ENCODE assay signal across 8 mouse cellular contexts in genomic region chr15:102377810-102378262, GRCm38 (mm10). TPM values are rescaled to one million over a fixed set of nuclear protein-coding genes. Genes with fewer than 3 reads are reported as not detected.
A peak's percentile ranks its signal among the peaks of the same experiment; 100 is the strongest.
DNase-seq lines count a peak whose midpoint lies in the region; ATAC-seq lines count a peak whose summit lies in the region.

No protein-coding gene starts in this region.

- H3K4me1 ChIP-seq in hindbrain, embryonic 11.5 days (replicated peaks; ENCODE audit: control insufficient read depth, insufficient read depth, low read length) = no peaks in the 10 kb centered on the region; the same call in 1 of the 2 replicates
- peaks cover 23% of the 10 kb centered on the region for H3K4me1 ChIP-seq in limb, embryonic 13.5 days
- H3K4me1 ChIP-seq in midbrain, embryonic 11.5 days (ENCODE audit: control insufficient read depth, insufficient read depth, low read length) = peaks cover 10% of the 10 kb centered on the region

- H3K4me3 ChIP-seq in hindbrain, embryonic 11.5 days (ENCODE audit: low read depth, low read length) = no peak overlapping the region
- peak overlapping the region; percentile 66 for H3K4me3 ChIP-seq in limb, embryonic 13.5 days
- H3K4me3 ChIP-seq in midbrain, embryonic 11.5 days (ENCODE audit: low read depth, low read length) = no peak overlapping the region

- 3% methylated on average over 10 of the region's 10 CpGs for WGBS in hindbrain, embryonic 11.5 days
- 2% methylated on average over 10 of the region's 10 CpGs for WGBS in limb, embryonic 13.5 days
- WGBS in midbrain, embryonic 11.5 days = 6% methylated on average over 10 of the region's 10 CpGs

- peak; percentile 39 for ATAC-seq in activated CD4-positive, CD25-positive, alpha-beta regulatory T cell, adult 4 months
- ATAC-seq in hindbrain, embryonic 11.5 days (ENCODE audit: low FRiP score) = 0 out of 2 replicates have a peak, but pooled peaks have one; percentile 28
- ATAC-seq in limb, embryonic 13.5 days (ENCODE audit: low FRiP score, low read depth) = peak; percentile 46; the same call in 1 of the 2 replicates
- ATAC-seq in midbrain, embryonic 11.5 days (ENCODE audit: low FRiP score) = no peak

- no peaks in the 10 kb centered on the region for H3K36me3 ChIP-seq in hindbrain, embryonic 11.5 days (ENCODE audit: control insufficient read depth, insufficient read depth, low read length)
- no peaks in the 10 kb centered on the region for H3K36me3 ChIP-seq in limb, embryonic 13.5 days
- no peaks in the 10 kb centered on the region for H3K36me3 ChIP-seq in midbrain, embryonic 11.5 days (ENCODE audit: control insufficient read depth, insufficient read depth, low read length)

- no peak overlapping the region for H3K27ac ChIP-seq in hindbrain, embryonic 11.5 days (ENCODE audit: low read depth, low read length)
- peak overlapping the region; percentile 87 for H3K27ac ChIP-seq in limb, embryonic 13.5 days
- no peak overlapping the region for H3K27ac ChIP-seq in midbrain, embryonic 11.5 days (ENCODE audit: low read depth, low read length)

- peak; percentile 73 for DNase-seq in 3134 (ENCODE audit: extremely low read depth, insufficient read length, low spot score)
- DNase-seq in forelimb bud, embryonic 11.5 days (ENCODE audit: low read depth, low spot score) = peak; percentile 60
- DNase-seq in hindbrain, embryonic 11.5 days (ENCODE audit: low spot score) = peak; percentile 51
- DNase-seq in midbrain, embryonic 11.5 days (ENCODE audit: low spot score, missing footprints) = no peak
- DNase-seq in ovary, postnatal 36 days (ENCODE audit: low spot score) = no peak
- no peak for DNase-seq in frontal cortex, postnatal 36 days (ENCODE audit: low spot score in 2 of 2)

- H3K9me3 ChIP-seq in hindbrain, embryonic 11.5 days (ENCODE audit: control insufficient read depth, low read length) = no peaks in the 10 kb centered on the region
- H3K9me3 ChIP-seq in limb, embryonic 13.5 days = no peaks in the 10 kb centered on the region
- H3K9me3 ChIP-seq in midbrain, embryonic 11.5 days (ENCODE audit: control insufficient read depth, low read length) = no peaks in the 10 kb centered on the region

- H3K27me3 ChIP-seq in hindbrain, embryonic 11.5 days (ENCODE audit: control insufficient read depth, insufficient read depth, low read length) = no peaks in the 10 kb centered on the region
- H3K27me3 ChIP-seq in limb, embryonic 13.5 days = no peaks in the 10 kb centered on the region
- peaks cover 5% of the 10 kb centered on the region for H3K27me3 ChIP-seq in midbrain, embryonic 11.5 days (ENCODE audit: control insufficient read depth, insufficient read depth, low read length)

- H3K9ac ChIP-seq in hindbrain, embryonic 11.5 days (ENCODE audit: low read depth, low read length) = no peak overlapping the region
- H3K9ac ChIP-seq in limb, embryonic 13.5 days = peak overlapping the region; percentile 53
- 0 out of 2 replicates have a peak overlapping the region, but pooled peaks have one; percentile 12 for H3K9ac ChIP-seq in midbrain, embryonic 11.5 days (ENCODE audit: low read length)

- H3K4me2 ChIP-seq in hindbrain, embryonic 11.5 days (replicated peaks; ENCODE audit: low read depth, low read length) = no peak overlapping the region
- H3K4me2 ChIP-seq in limb, embryonic 13.5 days (replicated peaks) = peak overlapping the region; percentile 91
- H3K4me2 ChIP-seq in midbrain, embryonic 11.5 days = 0 out of 2 replicates have a peak overlapping the region, but pooled peaks have one; percentile 98

RNA-seq across cellular contexts. Expression of gene Sp7, which starts 10.9 kb away (rescaled TPM):
- not detected for polyA plus RNA-seq in activated CD4-positive, CD25-positive, alpha-beta regulatory T cell, adult 4 months (2017; shearing (Covaris generic))
- polyA plus RNA-seq in hindbrain, embryonic 11.5 days (2014; fragmentation: Nextera tagmentation; extraction: Ambion mirVana) = 0.73 and 0.99 TPM in 2 replicates
- 6.0 and 7.4 TPM in 2 replicates for polyA plus RNA-seq in limb, embryonic 13.5 days (2015; fragmentation: Nextera tagmentation; extraction: Ambion mirVana)
- 0.51 and 0.90 TPM in 2 replicates for polyA plus RNA-seq in midbrain, embryonic 11.5 days (2014; fragmentation: Nextera tagmentation; extraction: Ambion mirVana)

RNA-seq across cellular contexts. Expression of gene Aaas, which starts 27.3 kb away (rescaled TPM):
- 10 to 100 TPM; 45.7 to 48.7 TPM for polyA plus RNA-seq in activated CD4-positive, CD25-positive, alpha-beta regulatory T cell, adult 4 months (2017; shearing (Covaris generic))
- polyA plus RNA-seq in hindbrain, embryonic 11.5 days (2014; fragmentation: Nextera tagmentation; extraction: Ambion mirVana) = 65.9 and 76.2 TPM in 2 replicates
- polyA plus RNA-seq in limb, embryonic 13.5 days (2015; fragmentation: Nextera tagmentation; extraction: Ambion mirVana) = 75.9 and 76.6 TPM in 2 replicates
- 76.5 and 82.5 TPM in 2 replicates for polyA plus RNA-seq in midbrain, embryonic 11.5 days (2014; fragmentation: Nextera tagmentation; extraction: Ambion mirVana)

RNA-seq across cellular contexts. Expression of gene Sp1, which starts 28.1 kb away (rescaled TPM):
- polyA plus RNA-seq in activated CD4-positive, CD25-positive, alpha-beta regulatory T cell, adult 4 months (2017; shearing (Covaris generic)) = 10 to 100 TPM; 20.6 to 21.6 TPM
- polyA plus RNA-seq in hindbrain, embryonic 11.5 days (2014; fragmentation: Nextera tagmentation; extraction: Ambion mirVana) = 10.5 and 11.5 TPM in 2 replicates
- 11.6 and 12.0 TPM in 2 replicates for polyA plus RNA-seq in limb, embryonic 13.5 days (2015; fragmentation: Nextera tagmentation; extraction: Ambion mirVana)
- 11.2 and 11.7 TPM in 2 replicates for polyA plus RNA-seq in midbrain, embryonic 11.5 days (2014; fragmentation: Nextera tagmentation; extraction: Ambion mirVana)

RNA-seq across cellular contexts. Expression of gene Myg1, which starts 46.3 kb away (rescaled TPM):
- polyA plus RNA-seq in activated CD4-positive, CD25-positive, alpha-beta regulatory T cell, adult 4 months (2017; shearing (Covaris generic)) = 100 to 1,000 TPM; 109 to 120 TPM
- polyA plus RNA-seq in hindbrain, embryonic 11.5 days (2014; fragmentation: Nextera tagmentation; extraction: Ambion mirVana) = 104 TPM in 2 replicates
- polyA plus RNA-seq in limb, embryonic 13.5 days (2015; fragmentation: Nextera tagmentation; extraction: Ambion mirVana) = 110 and 116 TPM in 2 replicates
- 97.8 and 99.5 TPM in 2 replicates for polyA plus RNA-seq in midbrain, embryonic 11.5 days (2014; fragmentation: Nextera tagmentation; extraction: Ambion mirVana)

RNA-seq across cellular contexts. Expression of gene Pfdn5, which starts 51.9 kb away (rescaled TPM):
- 1,000 to 10,000 TPM; 1,328 to 1,584 TPM for polyA plus RNA-seq in activated CD4-positive, CD25-positive, alpha-beta regulatory T cell, adult 4 months (2017; shearing (Covaris generic))
- 401 and 431 TPM in 2 replicates for polyA plus RNA-seq in hindbrain, embryonic 11.5 days (2014; fragmentation: Nextera tagmentation; extraction: Ambion mirVana)
- polyA plus RNA-seq in limb, embryonic 13.5 days (2015; fragmentation: Nextera tagmentation; extraction: Ambion mirVana) = 431 and 451 TPM in 2 replicates
- 404 and 408 TPM in 2 replicates for polyA plus RNA-seq in midbrain, embryonic 11.5 days (2014; fragmentation: Nextera tagmentation; extraction: Ambion mirVana)

Comparison
In these comparisons a context has a peak if more than half of its experiments do, and no peak if none do; other contexts are left out.
1. DNase-seq: peak in 3134 (single experiment), forelimb bud, embryonic 11.5 days (single experiment) and hindbrain, embryonic 11.5 days (single experiment); none in midbrain, embryonic 11.5 days (single experiment), ovary, postnatal 36 days (single experiment) and frontal cortex, postnatal 36 days (0 of 2).